Mouse (Mus musculus): Measurements from ENCODE around the gene Hmga2. TPM values are rescaled to one million over a fixed set of nuclear protein-coding genes. Genes with fewer than 3 reads are reported as not detected.

Gene Hmga2
- total RNA-seq, 2 experiments from 2014 or later = 0.21 TPM; not detected in 1

DNA sequence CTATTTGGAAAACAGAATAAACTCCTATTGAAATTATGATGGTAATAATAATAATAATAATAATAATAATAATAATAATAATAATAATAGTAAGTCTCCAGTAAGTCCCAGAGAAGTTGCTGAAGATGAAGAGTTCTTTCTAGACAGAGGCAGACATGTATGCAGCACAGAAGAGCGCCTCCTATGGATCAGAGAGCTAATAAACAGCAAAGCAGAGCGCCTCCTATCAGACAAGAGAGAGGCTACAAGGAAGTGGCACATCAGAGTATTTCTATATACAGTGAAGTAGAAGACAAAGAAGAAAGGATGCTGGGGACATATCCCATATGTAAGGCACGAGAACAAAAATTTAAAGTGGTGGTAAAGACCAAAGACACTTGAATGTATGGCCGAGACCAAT is 70.9 kb downstream of the Hmga2 start:
- intact Hi-C loops (cut with DNase I) = no loop called here
- no peak for DNase-seq (ENCODE audit: low spot score in 2 of 2)

GRCm38 (mm10) chr10:120402966-120403365 is 73.3 kb downstream of the Hmga2 start:
- no peak for DNase-seq (ENCODE audit: low spot score in 2 of 2)
- intact Hi-C loops (cut with DNase I) = no loop called here

DNA sequence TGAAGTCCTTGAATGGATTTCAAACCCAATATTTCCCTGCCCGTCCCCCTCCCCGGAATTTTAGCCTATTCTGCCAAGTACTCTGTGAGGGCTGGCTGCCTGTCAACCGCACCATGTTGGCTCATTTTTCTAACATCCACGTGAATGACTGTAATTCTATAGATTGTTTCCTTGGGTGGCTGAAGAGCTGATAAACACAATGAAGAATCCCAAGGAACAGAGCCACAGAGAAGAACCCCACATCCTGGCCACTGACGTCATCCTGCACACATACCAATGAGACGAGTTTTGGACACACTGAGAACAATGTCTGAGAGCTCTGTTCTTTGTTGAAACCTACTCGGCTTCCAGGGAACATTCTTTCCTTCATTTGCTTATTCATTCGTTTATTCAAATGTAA is 74.5 kb downstream of the Hmga2 start:
- intact Hi-C loops (cut with DNase I) = no loop called here
- DNase-seq (ENCODE audit: low spot score in 2 of 2) = no peak

DNA sequence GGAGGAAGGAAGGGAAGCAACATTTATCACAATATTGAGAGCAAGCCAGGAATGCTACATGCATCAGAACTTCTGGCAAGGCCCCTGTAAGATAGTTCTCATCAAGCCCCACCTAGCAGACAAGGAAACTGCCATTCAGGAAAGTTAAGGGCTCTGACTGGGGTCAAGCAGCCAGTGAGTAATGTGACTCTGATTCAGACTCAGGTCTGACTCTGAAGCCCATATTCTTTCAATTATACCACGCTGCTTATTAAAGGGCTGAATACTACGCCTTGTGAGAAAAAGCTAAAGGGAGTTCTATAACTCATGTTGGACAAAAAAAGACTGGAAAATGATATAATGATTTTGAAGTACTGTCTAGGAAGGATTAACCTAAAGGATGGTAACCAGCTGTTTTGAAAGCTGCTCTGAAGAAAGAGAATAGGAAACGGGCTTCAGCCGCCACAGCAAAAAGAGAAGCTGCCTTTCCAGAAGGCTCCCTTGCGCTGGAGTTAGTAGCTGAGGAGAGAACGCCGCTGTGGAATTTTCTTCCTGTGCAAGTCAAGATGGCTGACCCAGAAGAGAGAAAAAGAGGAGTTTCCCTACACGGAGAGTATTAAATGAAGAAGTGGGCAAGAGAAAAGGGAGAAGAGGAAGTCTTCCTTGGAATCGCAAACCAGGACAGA is 76.3 kb downstream of the Hmga2 start:
- no peak for DNase-seq (ENCODE audit: low spot score in 2 of 2)
- intact Hi-C loops (cut with DNase I) = no loop called here

DNA sequence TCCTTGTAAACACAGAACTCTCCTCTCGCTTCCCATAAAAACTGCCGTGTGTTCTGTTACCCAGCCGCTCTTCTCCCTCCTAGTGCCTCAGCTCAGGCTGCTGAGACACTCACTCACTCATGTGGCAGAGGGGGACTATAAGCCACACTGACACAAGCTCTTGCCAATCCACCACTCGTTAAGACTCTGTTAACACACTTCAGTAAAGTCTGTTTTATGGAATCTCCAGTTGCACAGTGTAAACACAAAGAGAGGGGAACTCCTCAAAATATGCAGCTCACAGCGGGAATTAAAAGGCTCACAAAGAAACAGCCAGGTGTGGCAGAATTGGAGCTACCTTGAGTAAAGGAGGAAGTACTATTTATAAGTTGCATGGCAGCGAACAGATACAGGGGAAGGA is 77.5 kb downstream of the Hmga2 start:
- intact Hi-C loops (cut with DNase I) = no loop called here
- no peak for DNase-seq (ENCODE audit: low spot score in 2 of 2)

DNA sequence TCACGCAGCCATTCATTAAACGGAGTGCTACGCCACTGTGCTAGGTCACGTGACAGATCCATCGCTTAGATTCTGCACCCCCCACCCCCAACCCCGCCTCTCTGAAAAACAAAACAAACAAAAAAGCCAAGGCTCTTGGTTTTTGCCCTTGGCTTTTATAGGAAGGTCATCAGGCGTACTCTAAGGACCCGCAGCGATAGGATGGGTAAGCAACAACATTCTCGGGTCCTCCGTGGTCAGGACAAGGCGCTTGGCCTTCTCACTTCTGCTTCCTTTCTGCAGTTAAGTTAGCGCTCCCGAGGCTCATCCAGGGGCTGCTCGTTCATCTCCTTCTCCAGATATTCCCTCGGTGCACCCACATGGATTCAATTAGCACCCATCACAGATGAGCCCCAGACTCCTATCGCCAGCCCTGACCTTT is 79.0 kb downstream of the Hmga2 start:
- no peak for DNase-seq (ENCODE audit: low spot score in 2 of 2)
- intact Hi-C loops (cut with DNase I) = no loop called here

GRCm38 (mm10) chr10:120395550-120395949 is 80.7 kb downstream of the Hmga2 start:
- intact Hi-C loops (cut with DNase I) = no loop called here
- DNase-seq (ENCODE audit: low spot score in 2 of 2) = no peak

DNA sequence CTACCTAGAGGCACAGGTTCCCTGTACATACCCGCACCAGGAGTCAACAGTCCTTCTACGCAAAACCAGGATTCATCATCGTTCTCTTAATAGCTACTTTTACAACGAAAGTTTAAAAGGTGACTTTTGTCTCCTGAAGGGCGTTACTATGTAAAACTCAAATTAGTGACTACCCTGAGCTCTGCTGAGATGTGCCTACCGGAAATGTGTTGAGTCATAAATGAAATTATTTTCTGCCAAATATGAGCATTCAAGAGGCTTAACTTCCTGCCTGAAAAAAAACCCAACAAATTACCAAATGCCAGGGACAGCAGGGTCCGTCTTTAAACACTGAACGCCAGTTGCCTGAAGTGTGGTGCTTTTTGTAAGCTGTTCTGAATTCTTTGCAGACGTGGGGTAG is 81.5 kb downstream of the Hmga2 start:
- no peak for DNase-seq (ENCODE audit: low spot score in 2 of 2)
- intact Hi-C loops (cut with DNase I) = no loop called here

GRCm38 (mm10) chr10:120391971-120392716 is 84.1 kb downstream of the Hmga2 start:
- intact Hi-C loops (cut with DNase I) = no loop called here
- no peak for DNase-seq (ENCODE audit: low spot score in 2 of 2)

- intact Hi-C loops (cut with DNase I) = no loop called here
- DNase-seq (ENCODE audit: low spot score in 2 of 2) = no peak
These were observed 85.1 kb downstream of the Hmga2 start for GRCm38 (mm10) chr10:120390912-120391835.

- intact Hi-C loops (cut with DNase I) = no loop called here
These were observed 86.6 kb downstream of the Hmga2 start for GRCm38 (mm10) chr10:120389707-120390106.

DNA sequence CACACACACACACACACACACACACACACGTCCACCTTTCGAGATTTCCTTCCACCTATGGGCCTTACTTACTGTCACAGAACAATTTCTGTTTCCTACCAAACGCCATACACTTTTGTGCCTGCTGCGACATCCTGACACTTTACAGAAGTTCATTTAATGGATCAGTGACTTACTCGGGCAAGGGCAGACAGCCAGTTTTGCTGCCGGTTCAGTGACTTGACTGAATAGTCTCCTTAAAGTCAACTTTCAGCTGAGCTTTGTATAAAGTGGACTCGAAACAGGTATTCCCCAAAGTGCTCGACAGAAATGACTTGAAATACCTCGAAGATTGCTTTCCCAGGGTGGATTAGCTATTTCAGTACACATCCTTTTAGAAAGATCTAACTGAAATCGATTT is 87.3 kb downstream of the Hmga2 start:
- intact Hi-C loops (cut with DNase I) = no loop called here
- no peak for DNase-seq (ENCODE audit: low spot score in 2 of 2)

More at GRCm38 (mm10) chr10:120389707-120390106, 86.6 kb downstream of the Hmga2 start:
- DNase-seq (ENCODE audit: low spot score in 2 of 2) = no peak

DNA sequence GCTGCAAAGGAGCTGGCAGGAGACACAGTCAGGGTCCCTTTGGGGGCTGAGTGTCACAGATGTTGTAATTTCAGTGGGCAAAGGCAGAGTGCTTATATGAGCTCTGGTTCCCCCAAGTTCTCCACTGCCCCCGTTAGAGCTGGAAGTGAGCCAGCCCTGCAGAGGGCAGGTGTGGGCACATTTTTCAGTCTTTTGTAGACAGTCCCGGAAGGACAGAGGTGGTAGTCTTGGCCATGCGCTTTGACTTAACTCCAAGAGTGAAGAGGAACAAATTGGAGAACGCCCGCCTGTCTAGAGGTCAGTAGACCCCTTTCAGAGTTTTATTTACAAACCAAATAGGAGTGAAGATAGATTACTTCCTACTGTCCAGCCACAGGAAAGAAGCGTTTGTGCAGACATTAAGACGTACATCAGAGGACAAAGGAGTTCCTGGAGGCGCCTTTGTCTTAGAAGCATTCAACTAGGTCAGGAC is 87.8 kb downstream of the Hmga2 start:
- DNase-seq (ENCODE audit: low spot score in 2 of 2) = no peak
- intact Hi-C loops (cut with DNase I) = no loop called here

DNA sequence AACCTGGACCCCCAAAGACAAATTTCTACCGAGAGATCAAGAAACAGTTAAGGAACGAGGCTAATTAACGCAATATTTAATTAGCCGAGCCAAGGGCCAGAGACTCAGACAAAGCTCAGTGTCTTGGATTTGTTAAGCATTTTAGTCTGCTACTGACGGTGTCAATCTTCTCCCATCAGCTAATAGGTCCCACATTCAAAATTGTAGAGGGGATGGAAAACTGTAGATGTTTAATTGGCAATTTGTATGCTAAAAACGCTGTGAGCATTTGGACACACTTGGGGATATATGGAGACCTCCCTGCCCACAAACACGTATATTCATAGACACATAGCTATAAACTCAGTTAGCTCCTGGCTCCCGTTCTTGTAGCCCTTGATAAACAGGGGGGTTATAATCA is 89.2 kb downstream of the Hmga2 start:
- DNase-seq (ENCODE audit: low spot score in 2 of 2) = no peak
- intact Hi-C loops (cut with DNase I) = no loop called here

DNA sequence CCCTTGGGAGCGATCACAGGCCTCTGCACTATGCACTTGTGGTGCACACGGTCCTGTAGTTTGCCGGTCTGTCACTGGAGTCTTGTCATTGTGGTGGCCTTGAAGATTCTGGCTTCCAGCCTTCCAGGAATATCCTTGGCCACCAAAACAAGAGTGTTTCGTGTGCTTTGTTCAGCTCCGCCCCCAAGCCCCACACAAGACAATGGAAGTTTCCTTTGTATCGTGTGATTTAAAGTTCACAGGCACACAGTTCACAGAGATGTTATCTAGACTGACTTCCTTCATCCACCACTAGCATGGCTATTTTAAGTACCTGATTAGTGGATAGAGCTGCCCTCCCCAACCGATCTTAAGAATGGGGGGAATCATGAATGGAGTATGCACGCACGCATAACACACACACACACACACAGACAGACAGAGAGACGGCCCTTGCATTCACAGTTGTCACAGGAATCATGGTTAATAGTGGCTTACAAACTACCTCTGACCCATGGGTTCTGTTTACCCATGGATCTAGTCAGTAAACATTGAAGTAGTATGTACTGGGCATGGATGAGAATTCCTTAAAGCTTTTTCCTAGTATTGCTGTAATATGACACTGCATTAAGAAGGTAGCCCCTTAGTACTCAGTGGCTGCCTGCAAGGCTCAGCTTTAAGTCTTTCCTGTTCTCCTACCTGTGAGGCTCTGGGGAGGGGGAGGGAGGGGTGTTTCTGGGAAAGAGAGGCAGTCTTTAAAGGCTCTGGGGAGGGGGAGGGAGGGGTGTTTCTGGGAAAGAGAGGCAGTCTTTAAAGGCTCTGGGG is 91.3 kb downstream of the Hmga2 start:
- intact Hi-C loops (cut with DNase I) = no loop called here
- no peak for DNase-seq (ENCODE audit: low spot score in 2 of 2)

- intact Hi-C loops (cut with DNase I) = no loop called here
- no peak for DNase-seq (ENCODE audit: low spot score in 2 of 2)
These were observed 92.2 kb downstream of the Hmga2 start for GRCm38 (mm10) chr10:120384040-120384439.

DNA sequence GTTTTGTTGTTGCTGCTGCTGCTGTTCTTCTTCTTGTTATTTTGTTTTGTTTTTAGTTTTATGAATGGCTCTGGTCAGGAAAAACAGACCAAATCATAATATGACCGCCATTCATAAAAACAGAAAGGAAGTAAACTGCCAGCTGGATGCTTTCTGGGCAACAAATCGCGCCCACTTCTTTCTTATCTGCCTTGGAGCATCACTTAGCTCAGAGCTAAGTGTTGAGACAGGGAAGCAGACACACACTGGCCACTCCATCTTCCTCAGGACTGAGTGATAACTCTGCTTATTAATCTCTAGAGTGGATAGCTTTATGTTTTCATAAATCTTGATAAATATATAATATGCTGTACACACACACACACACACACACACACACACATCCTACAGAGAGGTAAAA is 98.5 kb downstream of the Hmga2 start:
- no peak for DNase-seq (ENCODE audit: low spot score in 2 of 2)
- intact Hi-C loops (cut with DNase I) = loop anchor here (5.0 kb wide), 1 partner anchor 45 kb away; no protein-coding TSS in a partner anchor

DNA sequence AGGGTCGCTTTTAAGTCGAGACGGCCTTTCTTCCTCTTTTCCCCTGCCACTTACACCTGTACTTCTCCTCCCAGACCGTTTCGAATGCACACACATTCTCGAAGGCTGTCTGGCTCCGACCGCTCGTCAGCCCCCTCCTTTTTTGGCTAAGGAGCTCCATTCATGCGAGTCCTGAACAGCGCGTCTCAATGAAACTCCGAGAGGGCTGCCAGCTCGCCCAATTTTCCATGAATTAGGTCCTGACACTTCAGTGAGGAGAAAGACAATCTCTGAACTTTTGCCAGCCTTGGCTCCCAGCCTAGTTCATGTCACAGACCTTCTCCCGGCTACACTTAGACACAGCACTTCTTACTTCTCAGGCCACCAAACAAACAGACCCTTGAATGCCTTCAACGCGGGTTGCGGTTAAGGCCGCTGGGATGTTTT is 98.9 kb downstream of the Hmga2 start:
- intact Hi-C loops (cut with DNase I) = loop anchor here (5.0 kb wide), 1 partner anchor 45 kb away; no protein-coding TSS in a partner anchor
- DNase-seq (ENCODE audit: low spot score in 2 of 2) = peak; percentile 71 to 86

- intact Hi-C loops (cut with DNase I) = loop anchor here (5.0 kb wide), 1 partner anchor 47 kb away; no protein-coding TSS in a partner anchor
These were observed 100.8 kb downstream of the Hmga2 start for GRCm38 (mm10) chr10:120375438-120375837.

More at GRCm38 (mm10) chr10:120375438-120375837, 100.8 kb downstream of the Hmga2 start:
- DNase-seq (ENCODE audit: low spot score in 2 of 2) = no peak
